Mouse (Mus musculus) WW6 (cell line): ENCODE results near the gene Nckap5.

Experiments
- DNase-seq: peaks from one replicate; pipeline ENCODE4 v3.0.0-alpha.2; 2013; ENCODE audit warnings: low read depth, low spot score

The Nckap5 gene

DNA sequence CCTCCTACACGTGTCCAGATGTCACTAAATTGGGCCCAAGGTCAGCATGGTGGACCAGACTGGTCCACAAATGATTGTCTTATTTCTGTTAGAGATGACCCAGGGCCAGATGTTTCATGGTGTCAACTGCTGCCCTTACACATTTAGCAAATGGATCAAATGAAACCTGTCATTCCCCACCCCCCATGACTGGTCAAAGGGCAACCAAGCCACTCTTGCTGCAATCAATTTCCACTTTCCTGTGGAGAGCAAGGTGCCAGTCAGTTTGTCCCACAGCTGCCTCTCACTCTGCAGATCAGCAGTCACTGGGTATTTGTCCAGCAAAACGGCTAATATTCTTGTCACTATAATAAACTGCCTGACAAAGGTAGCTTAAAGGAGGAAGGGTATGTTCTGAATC, 463.9 kb downstream of the Nckap5 start:
- DNase-seq: no peak

DNA sequence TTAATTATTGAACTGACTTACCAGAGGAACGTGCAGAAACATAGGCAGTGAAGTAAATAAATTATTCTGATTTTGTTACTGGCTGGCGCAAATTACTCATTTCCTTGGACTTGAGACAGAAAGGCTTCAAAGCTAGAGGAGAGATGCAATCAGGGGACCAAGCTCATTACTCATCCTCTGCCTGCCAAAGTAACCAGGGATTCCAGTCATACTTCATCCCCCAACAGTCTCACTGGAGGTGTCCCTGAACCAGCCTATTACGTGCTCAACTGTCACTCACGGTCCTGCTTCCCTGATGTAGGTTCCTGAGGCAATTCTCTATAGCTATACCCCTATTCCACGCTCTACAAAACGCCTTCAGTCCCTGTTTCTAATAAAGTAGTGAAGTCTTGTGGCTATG, 466.0 kb downstream of the Nckap5 start:
- DNase-seq: no peak

DNA sequence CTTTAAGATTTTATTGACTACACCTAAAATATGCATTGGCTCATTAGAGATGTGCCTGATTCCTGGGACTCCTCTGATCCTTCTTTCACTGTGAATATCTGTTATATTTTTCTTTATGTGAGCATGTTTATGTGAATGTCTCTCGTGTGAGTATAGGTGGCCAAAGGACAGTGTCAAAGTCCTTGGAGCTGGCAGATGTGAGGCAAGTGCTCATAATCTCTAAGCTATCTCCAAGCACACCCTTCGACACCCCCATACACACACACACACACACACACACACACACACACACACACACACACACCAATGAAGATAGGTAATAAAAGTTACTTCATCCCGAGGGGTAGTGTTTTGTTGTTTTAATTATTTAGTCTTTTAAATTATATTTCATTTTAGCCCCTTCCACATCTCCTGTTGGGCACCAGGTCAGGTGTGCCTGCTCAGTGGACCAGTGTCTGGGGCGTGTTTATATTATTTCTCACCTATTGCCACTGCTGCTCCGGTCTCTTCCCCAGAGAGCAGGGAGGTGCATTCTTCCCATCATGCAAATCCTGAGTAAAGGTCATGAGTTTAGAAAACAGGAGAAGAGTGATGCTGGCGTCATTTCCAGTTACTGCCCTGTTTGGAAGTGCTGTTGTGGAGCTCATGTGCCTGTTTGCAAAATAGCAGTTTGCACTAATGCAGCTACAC, 469.9 kb downstream of the Nckap5 start:
- no peak for DNase-seq

DNA sequence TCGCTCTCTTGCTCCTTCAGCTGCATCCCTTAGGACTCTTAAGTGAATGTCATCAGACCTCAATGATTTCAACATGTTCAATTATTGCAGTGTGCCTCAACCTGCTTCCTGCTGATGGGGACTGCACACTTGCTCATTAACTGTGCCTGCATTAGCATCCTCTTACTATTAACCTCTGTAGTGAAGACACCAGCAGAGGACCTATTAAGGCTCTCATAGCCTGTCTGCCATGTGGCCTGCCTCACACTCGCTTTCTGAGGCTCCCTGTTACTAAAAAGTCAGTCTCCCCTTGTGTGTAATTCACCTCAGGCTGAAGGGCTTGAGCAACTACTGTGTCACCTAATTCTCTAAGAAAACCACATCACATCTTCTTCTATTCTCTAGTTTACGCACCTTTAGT, 470.5 kb downstream of the Nckap5 start:
- no peak for DNase-seq

DNA sequence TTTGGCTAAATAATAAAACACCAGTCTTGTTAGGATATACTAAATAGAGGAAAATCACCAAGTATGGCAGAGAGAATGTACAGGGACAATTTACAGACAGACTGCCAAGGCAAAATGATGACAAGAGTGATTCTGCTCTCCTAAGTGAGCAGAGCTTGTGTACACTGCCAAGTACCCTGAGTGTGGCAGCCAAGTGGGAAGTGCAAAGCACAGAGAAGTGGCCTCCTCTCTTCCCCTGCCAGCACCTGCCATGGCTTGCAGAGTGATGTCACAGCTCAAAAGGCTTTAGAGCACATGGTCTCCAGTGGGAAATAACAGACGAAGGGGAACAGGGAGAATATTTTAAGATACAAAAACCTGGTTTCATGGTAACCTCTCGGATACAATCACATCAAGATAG, 488.8 kb downstream of the Nckap5 start:
- DNase-seq: no peak

DNA sequence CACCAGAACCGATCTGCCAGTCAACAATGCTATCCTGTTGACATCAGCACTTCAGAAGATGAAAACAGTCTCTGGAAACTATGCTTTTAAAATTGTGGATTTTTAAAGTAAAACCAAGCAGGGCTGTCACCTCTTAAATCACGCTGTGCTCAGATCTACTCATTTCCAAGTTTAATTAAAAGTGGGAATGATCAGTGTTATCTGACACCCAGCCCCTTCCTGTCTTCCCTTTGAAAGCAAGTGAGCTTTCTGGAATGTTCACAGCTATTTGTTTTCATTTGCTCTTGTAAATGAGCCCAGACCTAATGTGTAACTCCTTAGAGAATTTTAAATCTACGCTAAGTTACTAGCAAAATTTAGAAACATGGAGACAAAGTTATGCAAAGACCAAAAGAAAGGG, 491.3 kb downstream of the Nckap5 start:
- no peak for DNase-seq

DNA sequence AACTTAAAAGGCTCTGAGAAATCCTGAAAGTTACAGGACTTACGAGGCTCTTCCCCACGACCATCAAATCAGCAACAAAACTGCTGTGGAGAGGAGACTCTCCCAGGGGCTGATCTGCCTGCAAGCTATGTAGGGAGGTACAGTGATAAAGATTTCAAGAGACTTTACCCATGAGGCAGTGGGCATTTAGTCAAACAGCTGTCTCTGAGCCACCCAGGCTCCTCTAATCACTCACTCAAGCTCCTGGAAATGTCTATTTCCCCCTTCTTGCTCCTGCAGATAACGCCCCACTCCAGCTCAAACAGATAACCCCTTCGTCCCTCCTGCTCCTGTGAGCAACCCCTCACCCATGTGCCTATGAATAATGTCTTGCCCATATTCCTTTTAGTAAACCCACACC, 496.4 kb downstream of the Nckap5 start:
- DNase-seq: no peak

DNA sequence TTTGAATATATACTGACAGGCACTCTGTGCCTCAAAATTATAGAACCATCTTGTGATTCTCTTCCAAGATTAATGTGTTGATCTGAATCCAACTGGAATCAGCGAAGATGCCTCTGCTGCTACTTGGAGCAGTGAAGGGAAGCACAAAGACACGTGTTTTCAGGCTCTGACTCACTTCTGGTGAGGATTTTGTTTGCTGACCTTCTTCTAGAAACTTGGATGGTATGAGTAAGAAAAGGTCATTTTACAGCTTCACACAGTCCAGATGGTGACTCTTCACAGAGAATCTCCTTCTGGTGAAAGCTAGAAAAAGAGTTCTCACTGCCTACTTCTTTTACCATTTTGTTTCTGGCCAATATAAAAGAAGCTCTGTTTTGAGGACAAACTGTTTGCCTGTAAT, 498.6 kb downstream of the Nckap5 start:
- no peak for DNase-seq

DNA sequence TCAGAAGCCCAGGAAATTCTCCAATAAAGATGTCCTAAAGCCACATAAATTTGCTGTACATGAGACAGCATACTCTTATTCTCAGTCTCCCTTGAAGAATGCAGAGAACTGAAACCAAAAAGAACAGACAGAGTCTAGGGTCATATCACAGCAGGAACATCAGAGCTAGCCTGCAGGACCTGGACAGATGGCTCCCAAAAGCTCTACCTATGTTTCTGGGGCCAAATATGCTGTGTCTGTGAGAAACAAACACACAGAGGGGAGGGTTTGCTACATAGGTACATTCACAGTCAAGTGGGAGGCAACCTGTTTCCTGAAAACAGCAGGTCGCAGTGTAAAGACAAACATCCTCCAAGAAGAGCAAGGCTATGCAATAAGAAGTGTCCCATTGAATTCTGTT, 509.9 kb downstream of the Nckap5 start:
- no peak for DNase-seq

DNA sequence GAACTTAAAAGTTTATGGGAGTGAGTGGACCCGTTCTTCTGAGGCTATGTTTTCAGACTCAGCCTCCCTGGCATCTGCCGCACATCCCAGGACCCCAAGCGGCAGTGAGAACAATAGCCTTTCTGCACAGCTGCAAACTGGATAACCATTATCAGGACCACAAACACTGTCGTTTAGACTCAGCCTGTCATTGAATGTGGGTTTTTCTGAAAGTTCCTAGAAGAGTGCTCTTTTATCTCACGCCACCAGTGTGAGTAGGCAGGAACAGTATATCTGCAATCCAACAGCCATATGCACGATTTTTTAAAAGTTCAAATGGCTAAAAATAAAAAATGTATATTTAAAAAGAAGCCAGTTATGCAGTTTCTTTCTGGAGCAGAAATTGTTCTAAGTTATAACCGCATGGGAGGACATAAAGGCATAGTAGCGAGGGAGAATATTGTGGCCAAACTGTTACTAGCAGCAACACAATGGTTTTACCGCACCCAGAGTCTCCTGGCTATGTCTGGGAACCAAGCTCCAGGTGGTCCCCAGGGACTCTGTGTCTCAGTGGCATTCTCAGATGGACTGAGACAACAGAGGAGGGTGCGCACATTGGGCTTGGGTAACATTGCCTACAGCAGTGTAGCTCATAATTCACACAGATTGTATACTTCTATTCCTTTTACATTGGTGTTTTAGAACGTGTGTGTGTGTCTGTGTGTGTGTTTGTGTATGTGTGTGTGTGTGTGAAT, 512.6 kb downstream of the Nckap5 start:
- no peak for DNase-seq

DNA sequence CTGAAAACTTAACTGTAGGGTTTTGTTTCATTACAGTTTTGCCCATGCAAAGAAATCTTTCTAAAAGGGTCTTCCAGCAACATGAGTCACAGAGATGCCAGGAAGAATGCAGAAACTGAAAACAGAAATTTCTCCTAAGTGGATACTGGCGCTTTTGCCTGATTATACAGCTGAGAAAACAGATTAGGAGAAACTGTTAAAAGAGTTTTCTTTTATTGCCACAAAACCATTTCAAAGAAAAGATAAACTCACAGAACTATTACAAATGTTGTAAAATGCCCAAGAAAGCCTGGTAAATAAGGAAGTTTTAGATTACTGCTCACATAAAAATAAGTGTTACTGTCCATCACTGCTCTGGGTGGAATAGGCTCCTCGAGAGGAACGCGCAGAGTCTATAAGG, 513.3 kb downstream of the Nckap5 start:
- DNase-seq: no peak

DNA sequence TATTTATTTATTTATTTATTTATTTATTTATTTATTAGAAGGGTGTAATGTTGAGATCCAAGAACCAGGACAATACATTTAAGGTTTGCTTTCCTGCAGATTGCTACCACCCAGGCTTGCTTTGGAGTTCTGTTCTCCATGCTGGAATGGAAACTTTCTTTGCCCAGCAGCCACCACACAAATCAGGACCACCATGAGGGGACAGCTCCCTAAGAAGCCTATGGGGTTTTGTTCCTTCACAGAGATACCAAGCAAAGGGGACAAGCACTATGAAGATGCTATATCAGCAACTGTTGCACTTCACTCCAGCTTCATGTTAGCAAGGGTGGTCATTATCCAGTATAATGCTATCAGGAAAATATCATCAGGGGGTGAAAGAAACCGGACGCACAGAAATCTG, 513.7 kb downstream of the Nckap5 start:
- no peak for DNase-seq

DNA sequence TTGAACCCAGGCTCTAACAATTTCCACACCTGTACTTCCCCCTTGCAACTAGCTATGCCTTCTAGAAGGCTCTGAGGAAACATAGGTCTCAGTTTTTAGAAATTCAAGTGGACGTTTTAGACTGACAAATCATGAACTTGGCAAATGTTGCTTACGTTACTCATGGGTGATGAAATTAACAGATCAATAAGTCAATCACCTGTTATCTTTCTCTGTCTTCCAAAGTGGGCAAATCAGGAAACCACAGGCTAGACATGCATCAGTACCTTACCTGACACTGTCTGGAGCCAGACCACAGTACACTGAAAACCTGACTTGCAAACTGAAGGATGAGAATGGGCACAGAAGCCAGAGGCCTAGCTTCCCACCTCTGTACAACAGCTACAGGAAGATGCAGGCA, 529.5 kb downstream of the Nckap5 start:
- DNase-seq: no peak

DNA sequence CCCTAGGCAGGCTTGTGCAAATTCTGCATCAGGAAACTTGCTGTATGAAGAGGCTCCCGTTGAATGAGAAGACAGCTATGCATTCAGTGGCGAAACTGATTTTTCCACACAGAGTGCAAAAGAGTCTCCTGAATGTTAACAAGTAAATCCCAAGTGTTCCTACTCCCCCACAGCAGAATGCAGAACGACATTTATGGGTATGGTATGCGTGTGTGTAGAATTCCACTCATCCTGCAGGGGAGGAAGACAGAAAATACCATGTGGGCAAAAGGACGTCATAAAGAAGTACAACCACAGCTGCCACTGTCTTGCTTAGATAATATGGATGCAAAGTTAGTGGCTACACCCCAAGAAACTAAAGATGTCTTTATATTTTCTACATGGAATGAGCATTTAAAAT, 565.7 kb downstream of the Nckap5 start:
- DNase-seq: no peak

DNA sequence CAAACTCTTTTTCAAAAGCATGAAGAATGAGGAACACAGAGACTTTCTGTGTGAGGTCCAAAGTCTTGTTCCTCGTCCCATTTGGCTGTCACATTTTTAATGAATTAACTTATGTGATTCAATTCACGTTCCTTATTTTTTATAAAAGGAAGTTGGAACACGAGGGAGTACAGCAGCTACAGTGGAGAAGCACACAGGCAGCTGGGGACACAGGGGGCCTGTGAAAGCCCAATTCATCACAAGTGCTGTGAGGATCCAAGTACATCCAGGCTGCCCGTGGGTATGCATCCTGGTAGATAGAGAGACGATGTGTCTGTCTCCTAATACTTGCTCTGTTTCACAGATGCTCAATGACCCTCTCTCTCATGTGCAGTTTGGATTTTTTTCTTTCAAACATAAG, 576.2 kb downstream of the Nckap5 start:
- DNase-seq: no peak

DNA sequence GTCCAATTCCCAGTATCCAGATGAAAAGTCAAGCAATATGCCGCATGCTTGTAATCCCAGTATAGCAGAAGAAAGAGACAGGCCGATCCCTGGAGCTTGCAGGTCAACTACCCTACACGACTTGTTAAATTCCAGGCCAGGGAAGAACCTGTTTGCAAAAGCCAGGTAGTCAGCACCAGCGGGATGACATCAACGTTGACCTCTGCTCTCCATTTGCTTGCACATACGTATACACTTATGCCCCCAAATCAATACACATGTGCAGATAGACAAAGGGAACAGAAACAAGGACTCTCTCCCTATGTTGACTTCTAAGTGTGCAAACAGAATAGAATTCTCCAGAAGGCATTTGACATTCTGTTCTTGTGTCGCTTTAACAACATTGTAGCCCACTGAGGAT, 576.7 kb downstream of the Nckap5 start:
- no peak for DNase-seq

DNA sequence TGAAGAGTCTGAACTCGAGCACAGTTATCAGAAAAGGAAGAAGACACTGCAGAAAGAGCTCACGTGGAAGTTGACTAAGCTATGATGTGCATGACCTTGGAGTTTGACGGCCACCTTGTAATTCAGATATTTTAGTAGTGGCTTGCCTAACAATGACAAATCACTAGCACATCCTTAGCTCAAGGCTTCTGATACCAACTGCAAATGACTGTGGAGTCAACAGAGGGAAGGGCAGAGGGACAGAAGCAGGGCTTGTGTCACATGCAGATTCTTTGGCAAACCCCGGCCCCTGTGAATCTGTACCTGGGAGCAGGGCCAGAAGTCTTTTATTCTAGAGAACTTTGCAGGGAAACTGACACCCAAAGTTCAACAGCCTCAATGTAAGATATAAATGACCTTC, 597.4 kb downstream of the Nckap5 start:
- DNase-seq: no peak

DNA sequence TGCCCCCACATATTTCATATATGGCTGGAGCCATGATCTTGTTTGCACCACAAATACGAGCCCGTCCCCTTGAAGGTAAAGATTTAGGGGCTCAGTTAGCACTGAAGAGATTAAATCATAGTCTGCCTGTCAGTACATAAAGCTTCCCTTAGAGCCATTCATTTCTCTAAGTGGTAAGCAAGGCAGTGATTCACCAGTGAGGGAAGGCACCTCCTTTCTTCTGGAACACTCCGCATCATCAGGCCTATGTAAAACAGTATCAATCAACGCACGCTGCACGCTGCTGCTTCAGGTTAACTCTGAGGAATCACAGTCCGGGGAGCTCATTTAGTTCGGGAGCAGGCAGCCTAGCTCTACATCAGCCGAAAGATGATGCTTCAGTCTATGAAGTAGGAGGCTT, 599.4 kb downstream of the Nckap5 start:
- no peak for DNase-seq

DNA sequence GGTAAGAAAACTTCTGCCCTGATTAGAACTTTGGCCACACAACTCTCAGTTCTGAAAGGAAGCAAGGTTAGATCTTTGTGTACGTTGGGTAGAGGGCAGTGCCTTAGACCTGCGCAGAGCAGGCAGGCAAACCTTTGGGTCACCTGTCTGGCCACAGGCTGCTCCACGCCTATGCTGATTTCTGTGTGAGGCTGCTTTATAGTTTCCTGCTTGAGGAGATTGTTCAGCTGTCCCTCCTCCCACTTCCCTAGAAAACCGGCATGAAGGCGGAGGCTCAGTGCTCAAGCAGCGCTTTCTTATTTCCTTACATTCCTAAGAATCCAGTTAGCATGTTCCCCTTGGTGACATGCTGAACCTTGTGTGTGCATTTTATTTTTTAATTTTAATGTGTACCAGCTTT, 620.4 kb downstream of the Nckap5 start:
- no peak for DNase-seq

DNA sequence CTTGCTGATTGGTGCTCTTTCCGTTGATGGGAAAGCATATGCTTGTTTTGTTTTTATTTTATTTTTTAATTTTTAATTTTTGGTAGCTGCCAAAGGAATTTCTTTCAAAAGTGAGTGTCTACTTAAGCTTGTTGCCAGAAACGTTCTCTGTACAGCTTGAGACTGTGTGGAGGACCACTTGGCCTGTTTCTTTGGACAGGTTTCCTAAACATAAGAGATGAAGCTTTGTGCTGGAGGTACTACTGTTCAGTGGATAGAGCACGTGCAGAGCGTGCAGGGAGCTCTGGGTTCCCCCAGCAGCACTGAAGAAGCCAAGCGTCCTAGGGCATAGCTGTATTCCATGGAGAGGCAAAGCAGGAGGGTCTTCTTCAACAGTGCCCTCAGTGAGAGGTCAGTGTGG, 620.9 kb downstream of the Nckap5 start:
- DNase-seq: no peak

DNA sequence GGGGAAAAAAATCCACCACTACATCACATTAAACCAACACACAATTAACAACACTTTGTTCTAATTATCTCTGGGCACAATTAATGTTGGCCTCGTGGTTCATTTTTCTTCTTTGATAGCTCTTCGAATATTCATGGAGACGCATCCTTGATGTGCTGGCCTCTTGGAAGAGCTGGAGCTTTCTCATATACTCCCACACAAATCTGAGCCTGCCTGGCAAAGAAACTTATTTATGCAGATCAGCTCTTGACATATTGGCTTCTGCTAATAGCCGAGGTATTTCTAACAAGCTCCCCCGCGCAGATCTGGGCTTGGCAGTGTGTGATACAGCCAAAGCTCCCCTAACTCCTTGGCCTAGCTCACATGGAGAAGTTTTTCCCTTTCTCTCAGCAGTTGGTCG, 621.5 kb downstream of the Nckap5 start:
- DNase-seq: no peak

DNA sequence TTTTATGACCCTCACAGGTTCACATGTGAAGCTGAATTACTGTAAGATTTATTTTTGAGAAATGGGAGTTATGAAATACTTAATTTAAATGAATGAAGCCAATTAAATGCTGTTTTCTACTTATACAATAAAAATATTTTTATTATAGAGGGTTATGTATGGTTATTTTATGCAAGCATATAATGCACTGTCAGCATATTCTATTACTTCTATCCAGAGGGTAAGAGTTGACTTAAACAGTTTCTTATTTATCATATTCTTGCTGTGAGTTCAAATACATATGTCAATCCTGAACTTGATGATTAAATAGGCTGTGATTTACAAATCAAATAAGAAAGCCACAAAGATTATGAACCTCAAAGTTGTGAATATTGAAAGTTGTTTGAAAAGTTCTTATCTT, 633.7 kb downstream of the Nckap5 start:
- DNase-seq: no peak

DNA sequence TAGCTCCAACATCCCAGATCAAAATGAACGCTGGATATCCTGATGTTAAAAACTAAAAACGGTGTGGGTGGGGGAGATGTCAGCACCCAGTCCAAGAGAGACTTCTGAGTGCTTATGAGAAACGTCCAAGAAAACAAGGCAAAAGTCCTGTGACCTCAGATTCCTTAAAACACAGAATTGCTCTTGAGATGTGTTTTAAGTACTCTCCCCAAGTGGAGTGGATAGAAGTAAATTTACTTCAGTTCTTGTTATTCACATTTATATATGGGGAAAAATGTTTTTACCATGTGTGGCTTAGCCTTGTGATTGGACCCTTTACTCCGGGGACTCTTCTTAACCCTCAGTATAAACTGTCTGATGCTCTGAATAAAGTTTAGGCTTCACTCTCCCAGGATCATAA, 640.2 kb downstream of the Nckap5 start:
- no peak for DNase-seq

DNA sequence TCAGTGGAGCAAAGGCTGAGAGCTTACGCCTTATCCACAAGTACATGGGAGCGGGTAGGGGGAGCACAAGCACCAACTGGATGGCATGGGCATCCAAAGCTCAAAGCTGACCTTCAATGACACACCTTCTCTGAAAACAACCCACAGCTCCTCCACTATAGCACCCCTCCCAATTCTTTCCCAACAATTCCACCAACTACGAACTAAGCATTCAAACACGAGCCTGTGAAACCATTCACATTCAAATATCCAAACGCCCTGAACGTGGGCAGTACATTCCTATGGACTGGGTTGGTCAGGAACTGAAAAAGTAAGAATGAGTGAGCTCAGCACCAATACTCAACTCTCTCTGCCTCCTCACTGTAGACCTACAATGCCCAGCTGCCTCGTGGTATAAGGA, 646.8 kb downstream of the Nckap5 start:
- DNase-seq: no peak
